Mouse (Mus musculus) macrophage (primary cell): ENCODE results near the gene 1700011L22Rik. TPM values are rescaled to one million over a fixed set of nuclear protein-coding genes. Genes with fewer than 3 reads are reported as not detected.

ENCODE experiments used
- H3K27ac ChIP-seq: fragments of 350-480 bp; formaldehyde crosslinking; 2 replicates; pipeline ENCODE4 v1.9.0; 2021
- H3K36me3 ChIP-seq: fragments of 350-480 bp; formaldehyde crosslinking; 2 replicates; pipeline ENCODE4 v1.9.0; 2021; ENCODE audit errors: inconsistent target
- H3K4me3 ChIP-seq: fragments of 350-480 bp; formaldehyde crosslinking; 2 replicates; pipeline ENCODE4 v1.9.0; 2021; ENCODE audit errors: inconsistent target
- H3K79me2 ChIP-seq: fragments of 350-480 bp; formaldehyde crosslinking; 2 replicates; pipeline ENCODE4 v1.9.0; 2021; ENCODE audit errors: inconsistent target
- WGBS: methylation state at CpG from one replicate; pipeline ENCODE4 v1.1.7; 2026; ENCODE audit warnings: inconsistent platforms; ENCODE audit not compliant: missing documents; 5-methylcytosine and 5-hydroxymethylcytosine counted together
- polyA plus RNA-seq: library from polyadenylated mRNA; stranded (reverse); fragments of 250-400 nt; gene quantifications from 3 replicates; pipeline ENCODE4 v1.2.4, GENCODE M21; 2018; ENCODE audit warnings: inconsistent platforms

Gene 1700011L22Rik
- polyA plus RNA-seq, 1 experiment from 2014 or later, result not detected

- WGBS, result 88% methylated on average over 6 of the region's 6 CpGs
- H3K36me3 ChIP-seq, result peaks cover 40% of the 10 kb centered on the region; the same call in 1 of the 2 replicates
- H3K79me2 ChIP-seq, result no peaks in the 10 kb centered on the region
- no peak overlapping the region for H3K27ac ChIP-seq
- no peak overlapping the region for H3K4me3 ChIP-seq
Measured at GRCm38 (mm10) chr8:79273776-79274175, 25.4 kb upstream of the 1700011L22Rik start.

GRCm38 (mm10) chr8:79272676-79273075 lies 24.3 kb upstream of the 1700011L22Rik start:
- no peak overlapping the region for H3K4me3 ChIP-seq
- peaks cover 48% of the 10 kb centered on the region; the same call in 1 of the 2 replicates for H3K36me3 ChIP-seq
- 94% methylated on average over 4 of the region's 4 CpGs for WGBS
- H3K27ac ChIP-seq, result no peak overlapping the region
- H3K79me2 ChIP-seq, result no peaks in the 10 kb centered on the region

GRCm38 (mm10) chr8:79268921-79269320 lies 20.6 kb upstream of the 1700011L22Rik start:
- 95% methylated on average over 7 of the region's 7 CpGs for WGBS
- peaks cover 44% of the 10 kb centered on the region; the same call in 1 of the 2 replicates for H3K36me3 ChIP-seq

GRCm38 (mm10) chr8:79261920-79262319 lies 13.6 kb upstream of the 1700011L22Rik start:
- WGBS, result 97% methylated on average over 5 of the region's 5 CpGs
- H3K79me2 ChIP-seq, result no peaks in the 10 kb centered on the region
- no peaks in the 10 kb centered on the region for H3K36me3 ChIP-seq
- no peak overlapping the region for H3K27ac ChIP-seq
- no peak overlapping the region for H3K4me3 ChIP-seq

More at GRCm38 (mm10) chr8:79268921-79269320, 20.6 kb upstream of the 1700011L22Rik start:
- Histone ChIP-seq H3K27ac (no peak overlapping the region), H3K4me3 (no peak overlapping the region), H3K79me2 (no peaks in the 10 kb centered on the region)

DNA sequence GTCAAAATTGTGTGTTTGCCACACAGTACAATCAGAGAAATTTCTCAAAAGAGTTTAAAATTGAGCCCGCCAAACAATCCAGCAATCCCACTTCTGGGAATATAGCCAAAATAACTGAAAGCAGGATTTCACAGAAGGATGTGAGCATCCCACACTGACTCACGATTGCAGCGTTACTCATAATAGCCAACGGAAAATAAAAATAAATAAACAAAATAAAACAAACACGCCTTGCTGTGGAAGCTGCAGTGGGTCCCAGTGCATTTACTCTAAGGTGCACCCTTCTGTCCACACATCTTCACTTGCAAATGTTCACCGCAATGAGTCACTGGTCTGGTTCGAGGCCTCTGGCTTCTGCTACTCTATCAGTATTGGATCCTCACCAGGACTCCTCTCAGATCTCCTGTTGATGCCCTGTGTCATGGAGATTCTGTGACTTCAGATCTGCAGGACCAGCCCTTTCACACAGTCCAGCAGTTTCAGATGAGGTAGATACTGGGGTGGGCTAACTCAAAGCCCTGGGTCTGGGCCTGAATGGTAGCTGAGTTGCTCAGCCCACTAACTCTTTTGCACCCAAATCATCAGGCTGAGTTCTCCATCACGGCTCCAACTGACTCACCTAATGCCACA lies 7.8 kb upstream of the 1700011L22Rik start:
- H3K27ac ChIP-seq, result no peak overlapping the region
- no peak overlapping the region for H3K4me3 ChIP-seq
- no peaks in the 10 kb centered on the region for H3K79me2 ChIP-seq
- 94% methylated on average over 8 of the region's 8 CpGs for WGBS
- H3K36me3 ChIP-seq, result no peaks in the 10 kb centered on the region

DNA sequence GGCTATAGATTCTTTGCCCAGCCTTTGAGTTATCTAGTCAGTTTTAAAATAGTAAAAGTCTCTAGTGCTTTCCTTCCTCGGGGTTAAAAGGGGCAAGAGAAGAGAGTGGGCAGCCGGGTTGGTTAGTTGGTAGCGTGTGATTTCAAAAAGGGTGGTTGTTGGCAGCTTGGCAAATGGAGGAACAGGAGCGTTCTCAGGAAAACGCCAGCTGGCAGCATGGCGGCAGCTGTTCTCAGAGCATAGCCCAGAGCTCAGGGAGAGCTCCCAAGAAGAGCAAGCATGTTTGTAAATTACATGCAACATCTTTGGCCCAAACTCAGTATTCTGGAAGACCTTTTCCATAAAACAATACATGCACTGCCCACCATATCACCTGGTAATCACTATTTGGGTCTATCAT lies 5.4 kb upstream of the 1700011L22Rik start:
- Histone ChIP-seq H3K4me3 (no peak overlapping the region), H3K36me3 (no peaks in the 10 kb centered on the region), H3K79me2 (no peaks in the 10 kb centered on the region), H3K27ac (no peak overlapping the region)
- 94% methylated on average over 6 of the region's 6 CpGs for WGBS

DNA sequence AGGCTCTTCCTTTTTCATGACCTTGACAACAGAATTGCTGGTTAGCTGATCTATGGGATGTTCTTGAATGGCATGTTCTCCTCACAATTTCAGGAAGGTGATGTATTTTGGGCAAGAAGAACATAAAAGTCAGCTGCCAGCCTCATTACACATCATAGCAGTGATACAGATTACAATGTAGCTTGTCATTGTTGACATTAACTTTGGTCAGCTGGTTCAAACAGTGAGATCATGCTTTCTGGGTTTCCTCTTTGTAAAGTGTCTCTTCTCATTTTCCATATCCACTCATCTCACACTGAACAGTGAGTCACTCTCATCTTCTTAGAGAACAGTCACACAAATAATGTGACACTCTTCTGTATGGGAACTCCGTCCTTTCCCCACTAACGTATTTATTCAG lies 4.9 kb downstream of the 1700011L22Rik start:
- Histone ChIP-seq H3K79me2 (no peaks in the 10 kb centered on the region), H3K4me3 (no peak overlapping the region), H3K36me3 (no peaks in the 10 kb centered on the region), H3K27ac (peak overlapping the region; percentile 44)
- 80% methylated on average over 2 of the region's 2 CpGs for WGBS

DNA sequence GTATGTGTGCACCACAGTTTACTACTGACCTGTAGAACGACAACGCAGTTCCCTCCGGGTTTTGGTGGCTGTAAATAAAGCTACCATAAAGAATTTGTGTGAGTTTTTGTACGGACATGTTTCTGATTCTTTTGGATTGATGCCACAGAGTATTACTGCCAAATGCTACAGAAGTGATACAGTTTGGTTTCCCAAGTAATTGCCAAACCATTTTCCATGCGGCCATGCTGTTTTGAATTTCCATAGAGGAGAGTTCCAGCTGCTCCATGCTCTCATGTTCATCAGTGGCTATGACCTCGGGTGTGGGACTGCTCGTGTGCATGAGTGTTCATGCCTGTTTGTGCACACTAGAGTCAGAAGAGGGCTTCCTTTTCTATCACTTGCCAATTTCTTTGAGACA lies 8.4 kb downstream of the 1700011L22Rik start:
- Histone ChIP-seq H3K36me3 (no peaks in the 10 kb centered on the region), H3K79me2 (no peaks in the 10 kb centered on the region), H3K4me3 (no peak overlapping the region), H3K27ac (no peak overlapping the region)
- WGBS, result 93% methylated on average over 7 of the region's 7 CpGs

DNA sequence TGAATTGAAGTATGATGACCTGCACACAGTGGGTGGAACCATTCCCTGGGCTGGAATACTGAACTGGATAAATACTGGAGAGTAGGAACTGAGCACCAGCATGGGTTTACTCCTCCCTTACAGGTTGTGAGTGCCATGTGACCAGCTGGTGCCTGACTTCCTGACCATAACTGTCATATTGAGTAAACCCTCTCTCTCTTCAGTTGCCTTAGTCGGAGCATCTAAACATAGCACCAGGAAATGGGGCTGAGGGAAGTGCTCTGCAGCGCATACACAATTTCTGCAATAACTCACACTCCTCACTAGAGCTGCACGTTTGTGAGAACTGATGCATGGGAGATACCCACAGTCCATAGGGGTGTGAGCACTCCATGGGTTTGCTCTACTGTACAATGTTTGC lies 9.1 kb downstream of the 1700011L22Rik start:
- no peak overlapping the region for H3K4me3 ChIP-seq

DNA sequence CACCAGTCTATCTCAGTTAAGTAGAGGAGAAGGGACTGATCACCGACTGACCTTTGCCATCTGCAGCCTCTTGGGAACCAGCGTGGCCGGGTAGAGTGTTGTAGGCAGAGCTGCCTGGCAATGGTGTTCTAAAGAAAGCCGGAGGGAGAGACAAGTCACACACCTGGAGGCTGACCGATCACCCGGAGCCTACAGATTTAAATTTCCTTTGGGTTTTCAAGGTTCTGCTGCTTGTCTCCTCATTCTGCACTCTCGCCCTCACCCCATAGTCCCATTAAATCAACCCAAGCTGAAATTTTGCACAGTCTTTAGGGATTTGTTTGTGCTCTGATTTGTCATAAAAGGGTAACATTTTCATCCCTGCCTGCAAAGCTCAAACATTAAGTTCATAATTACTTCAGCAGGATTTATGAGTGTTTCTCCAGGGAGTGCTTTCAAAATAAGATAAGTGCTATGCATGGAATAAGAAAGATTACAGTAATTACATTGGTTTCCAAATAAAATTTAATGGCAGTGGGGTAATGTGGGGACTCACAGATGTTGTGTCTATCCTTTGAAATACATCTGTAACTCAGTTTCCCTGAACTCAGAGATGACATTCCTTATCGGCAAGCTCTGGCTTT lies 19.0 kb downstream of the 1700011L22Rik start:
- 95% methylated on average over 8 of the region's 8 CpGs for WGBS
- H3K4me3 ChIP-seq, result no peak overlapping the region
- no peak overlapping the region for H3K27ac ChIP-seq
- no peaks in the 10 kb centered on the region; the same call in 1 of the 2 replicates for H3K79me2 ChIP-seq
- peaks cover 35% of the 10 kb centered on the region for H3K36me3 ChIP-seq

More for the DNA sequence above, 9.1 kb downstream of the 1700011L22Rik start:
- Histone ChIP-seq H3K27ac (no peak overlapping the region), H3K79me2 (no peaks in the 10 kb centered on the region), H3K36me3 (no peaks in the 10 kb centered on the region)
- WGBS, result 11% methylated on average over 3 of the region's 3 CpGs

DNA sequence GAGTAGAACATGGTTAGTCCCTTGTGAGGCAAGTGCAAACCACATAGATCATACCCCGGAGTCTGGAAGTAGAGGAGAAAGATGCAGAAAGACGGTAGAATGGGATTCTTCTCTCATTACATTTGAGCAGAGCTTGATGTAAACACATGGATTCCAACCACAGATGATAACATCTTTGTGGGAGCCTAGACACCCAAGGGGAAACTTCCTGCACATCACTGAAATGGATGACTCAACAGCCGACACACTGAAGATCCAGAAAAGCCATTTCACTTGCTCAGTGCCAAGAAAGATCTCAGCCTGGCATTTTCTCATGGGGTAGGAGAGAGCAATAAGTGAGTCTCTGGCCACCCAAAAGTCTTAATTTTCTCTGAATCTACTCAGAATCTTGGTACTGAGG lies 20.5 kb downstream of the 1700011L22Rik start:
- H3K4me3 ChIP-seq, result no peak overlapping the region
- H3K36me3 ChIP-seq, result peaks cover 35% of the 10 kb centered on the region

DNA sequence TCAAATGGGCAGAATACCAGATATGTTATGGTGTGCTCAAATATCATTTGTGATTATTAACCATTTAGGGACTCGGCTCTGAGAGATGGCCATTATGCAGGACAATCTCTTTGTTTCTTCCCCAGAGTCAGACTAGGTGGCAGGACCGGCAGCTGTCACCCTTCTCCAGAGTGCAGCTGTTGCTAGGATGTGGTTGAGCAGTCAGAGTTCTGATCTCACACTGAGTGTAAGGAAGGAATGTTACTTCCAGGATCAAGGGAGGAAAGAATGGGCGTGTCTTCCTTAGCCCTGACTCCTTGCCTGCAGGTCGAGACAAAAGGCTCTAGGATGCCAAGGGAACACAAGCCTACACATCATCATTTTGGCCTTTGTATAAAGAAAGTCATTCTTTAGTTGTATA lies 21.2 kb downstream of the 1700011L22Rik start:
- WGBS, result 86% methylated on average over 4 of the region's 4 CpGs
- Histone ChIP-seq H3K4me3 (no peak overlapping the region), H3K36me3 (peaks cover 35% of the 10 kb centered on the region)

More for the DNA sequence above, 20.5 kb downstream of the 1700011L22Rik start:
- Histone ChIP-seq H3K27ac (no peak overlapping the region), H3K79me2 (no peaks in the 10 kb centered on the region; the same call in 1 of the 2 replicates)
- WGBS, result 79% methylated on average over 3 of the region's 3 CpGs

GRCm38 (mm10) chr8:79226046-79226445 lies 22.3 kb downstream of the 1700011L22Rik start:
- no peaks in the 10 kb centered on the region; the same call in 1 of the 2 replicates for H3K79me2 ChIP-seq
- H3K36me3 ChIP-seq, result peaks cover 34% of the 10 kb centered on the region
- H3K27ac ChIP-seq, result peak overlapping the region; percentile 93
- whole genome bisulfite sequencing, result 28% methylated on average over 3 of the region's 3 CpGs
- H3K4me3 ChIP-seq, result peak overlapping the region; percentile 28

More for the DNA sequence above, 21.2 kb downstream of the 1700011L22Rik start:
- Histone ChIP-seq H3K79me2 (no peaks in the 10 kb centered on the region; the same call in 1 of the 2 replicates), H3K27ac (no peak overlapping the region)

DNA sequence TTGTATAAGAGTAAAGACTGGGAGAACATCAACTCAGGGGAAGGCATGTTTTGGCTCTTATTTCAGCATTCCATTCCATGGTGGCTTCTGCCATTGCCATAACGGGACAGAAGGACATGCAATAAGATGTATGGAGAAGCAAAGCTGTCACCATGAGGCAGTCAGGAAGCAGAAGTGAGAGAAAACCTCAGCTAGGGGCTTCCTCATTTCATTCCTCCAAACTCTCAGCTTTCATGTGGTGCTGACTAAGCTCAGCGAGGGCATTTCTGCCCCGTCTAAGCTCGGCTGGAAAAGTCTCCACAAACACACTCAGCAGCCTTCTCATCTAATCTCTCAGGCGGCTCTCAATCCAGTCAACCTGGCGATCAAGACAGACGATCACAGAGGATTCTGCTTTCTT lies 22.8 kb downstream of the 1700011L22Rik start:
- H3K27ac ChIP-seq, result peak overlapping the region; percentile 93
- WGBS, result 5% methylated on average over 7 of the region's 7 CpGs
- H3K4me3 ChIP-seq, result peak overlapping the region; percentile 28
- H3K79me2 ChIP-seq, result no peaks in the 10 kb centered on the region; the same call in 1 of the 2 replicates
- peaks cover 29% of the 10 kb centered on the region for H3K36me3 ChIP-seq

DNA sequence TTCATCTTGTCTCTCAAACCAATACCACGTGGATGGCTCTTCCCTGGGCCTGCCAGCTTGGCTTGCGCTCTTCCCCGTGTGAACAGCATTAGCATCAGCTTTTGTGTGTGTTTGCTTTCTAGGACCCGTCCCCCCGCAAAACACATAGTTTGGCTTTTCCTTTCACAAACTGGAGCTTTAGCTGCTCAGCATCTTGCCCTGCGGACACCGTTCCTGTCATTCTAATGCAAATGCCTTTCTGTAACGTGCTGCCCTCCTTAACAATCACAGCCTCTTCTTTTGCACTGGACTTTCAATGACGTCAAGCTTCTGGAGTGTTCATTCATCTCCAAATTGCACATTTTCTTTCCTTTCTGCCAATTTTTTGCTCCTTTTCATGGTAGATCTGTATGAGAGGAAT lies 24.0 kb downstream of the 1700011L22Rik start:
- no peak overlapping the region for H3K27ac ChIP-seq

More for the DNA sequence above, 24.0 kb downstream of the 1700011L22Rik start:
- Histone ChIP-seq H3K4me3 (no peak overlapping the region), H3K36me3 (peaks cover 17% of the 10 kb centered on the region), H3K79me2 (no peaks in the 10 kb centered on the region; the same call in 1 of the 2 replicates)
- 96% methylated on average over 9 of the region's 9 CpGs for WGBS
